Mouse (Mus musculus): ENCODE data around the gene Mafk. TPM values are rescaled to one million over a fixed set of nuclear protein-coding genes. Genes with fewer than 3 reads are reported as not detected.
A peak's percentile ranks its signal among the peaks of the same experiment; 100 is the strongest.
"Not testable (repeated sequence)": the region's sequence is repeated elsewhere in the genome, so short reads cannot be mapped to it uniquely, and the experiment has no call there.

Gene Mafk
- total RNA-seq (2021) = 10 to 100 TPM; 12.9 to 17.5 TPM
- long read RNA-seq, experiment 1, partial matches to known transcripts = 0 of 10 reads
- long read RNA-seq, experiment 1, other reads (novel, unspliced or antisense) = 7 of 10 reads
- long read RNA-seq, experiment 2, partial matches to known transcripts = 4 of 12 reads
- long read RNA-seq, experiment 2, other reads (novel, unspliced or antisense) = 4 of 12 reads

GRCm38 (mm10) chr5:139791227-139792158 lies at the start of gene Mafk:
Mafk (plus strand) TSS chr5:139791513.
- peak; percentile 97 for DNase-seq

- DNase-seq = not testable (repeated sequence)
These were observed 48.7 kb upstream of the Mafk start for GRCm38 (mm10) chr5:139742640-139743039.

- no peak for DNase-seq
These were observed 45.5 kb upstream of the Mafk start for GRCm38 (mm10) chr5:139745771-139746170.

GRCm38 (mm10) chr5:139749413-139750125 lies 41.7 kb upstream of the Mafk start:
- DNase-seq = no peak

- DNase-seq = peak; percentile 40
These were observed 40.8 kb upstream of the Mafk start for GRCm38 (mm10) chr5:139750535-139750934.

- no peak for DNase-seq
These were observed 36.6 kb upstream of the Mafk start for GRCm38 (mm10) chr5:139754753-139755152.

- DNase-seq = no peak
These were observed 35.2 kb upstream of the Mafk start for GRCm38 (mm10) chr5:139756135-139756534.

- no peak for DNase-seq
These were observed 34.7 kb upstream of the Mafk start for GRCm38 (mm10) chr5:139756586-139756985.

GRCm38 (mm10) chr5:139758096-139758495 lies 33.2 kb upstream of the Mafk start:
- no peak for DNase-seq

- DNase-seq = no peak
These were observed 27.0 kb upstream of the Mafk start for GRCm38 (mm10) chr5:139764296-139764695.

GRCm38 (mm10) chr5:139768216-139768615 lies 23.1 kb upstream of the Mafk start:
- DNase-seq = no peak

GRCm38 (mm10) chr5:139775216-139775926 lies 15.9 kb upstream of the Mafk start, which contains the start of gene Ints1:
Ints1 (minus strand) TSS chr5:139775674.
- DNase-seq = peak; percentile 89

- DNase-seq = no peak
These were observed 14.3 kb upstream of the Mafk start for GRCm38 (mm10) chr5:139776966-139777365.

- no peak for DNase-seq
These were observed 9.9 kb upstream of the Mafk start for GRCm38 (mm10) chr5:139781406-139781805.

- DNase-seq = no peak
These were observed 1.8 kb upstream of the Mafk start for GRCm38 (mm10) chr5:139789466-139789865.

- no peak for DNase-seq
These were observed 954 bp downstream of the Mafk start for GRCm38 (mm10) chr5:139792159-139792775.

GRCm38 (mm10) chr5:139792966-139793337 lies 1.6 kb downstream of the Mafk start:
- no peak for DNase-seq

- DNase-seq = peak; percentile 54
These were observed 2.2 kb downstream of the Mafk start for GRCm38 (mm10) chr5:139793338-139794089.

GRCm38 (mm10) chr5:139794137-139794536 lies 2.8 kb downstream of the Mafk start:
- DNase-seq = no peak

GRCm38 (mm10) chr5:139794938-139795337 lies 3.6 kb downstream of the Mafk start:
- peak; percentile 55 for DNase-seq
